Mouse (Mus musculus) intestine, embryonic 16.5 days (tissue): Measurements from ENCODE around the gene Prkag3. TPM values are rescaled to one million over a fixed set of nuclear protein-coding genes. Genes with fewer than 3 reads are reported as not detected.

Experiments
- ATAC-seq: fragments of 200-750 bp; cut with Nextera tagmentation; 2 replicates; pipeline ENCODE4 v1.8.0; 2017; ENCODE audit warnings: moderate TSS enrichment, moderate library complexity
- H3K27ac ChIP-seq: fragments of 300-500 bp; sonication (generic); 2 replicates; pipeline ENCODE4 v1.5.1; 2014; ENCODE audit warnings: mild to moderate bottlenecking, low read length
- H3K27me3 ChIP-seq: fragments of 300-500 bp; sonication (generic); replicated peaks from 2 replicates; pipeline ENCODE4 v1.6.1; 2014; ENCODE audit warnings: low read length, control low read depth, mixed read lengths; ENCODE audit not compliant: control insufficient read depth, insufficient read depth
- H3K36me3 ChIP-seq: fragments of 300-500 bp; sonication (generic); 2 replicates; pipeline ENCODE4 v1.6.1; 2014; ENCODE audit warnings: low read length, control low read depth; ENCODE audit not compliant: control insufficient read depth, insufficient read depth
- H3K4me1 ChIP-seq: fragments of 300-500 bp; sonication (generic); 2 replicates; pipeline ENCODE4 v1.6.1; 2014; ENCODE audit warnings: low read length, control low read depth, mixed read lengths; ENCODE audit not compliant: control insufficient read depth, insufficient read depth
- H3K4me2 ChIP-seq: fragments of 300-500 bp; sonication (generic); 2 replicates; pipeline ENCODE4 v1.6.1; 2014; ENCODE audit warnings: low read depth, low read length, control low read depth
- H3K4me3 ChIP-seq: fragments of 300-500 bp; sonication (generic); 2 replicates; pipeline ENCODE4 v1.5.1; 2014; ENCODE audit warnings: mild to moderate bottlenecking, low read length
- H3K9ac ChIP-seq: fragments of 300-500 bp; sonication (generic); 2 replicates; pipeline ENCODE4 v1.6.1; 2014; ENCODE audit warnings: low read depth, low read length
- H3K9me3 ChIP-seq: fragments of 300-500 bp; sonication (generic); 2 replicates; pipeline ENCODE4 v1.6.1; 2016; ENCODE audit warnings: low read length, control low read depth; ENCODE audit not compliant: control insufficient read depth
- WGBS: fragments of 180-500 bp; shearing (Covaris S2); extraction: QIAGEN DNeasy Blood & Tissue Kit; methylation state at CpG from one replicate; pipeline ENCODE4 v1.1.7; 2014; 5-methylcytosine and 5-hydroxymethylcytosine counted together
- polyA plus RNA-seq: library from polyadenylated mRNA; unstranded; fragments of >200 nt; fragmentation: Nextera tagmentation; extraction: Ambion mirVana; gene quantifications from 2 replicates; pipeline ENCODE4 v1.2.1, GENCODE M21; 2015

The Prkag3 gene
- polyA plus RNA-seq, 1 experiment from 2014 or later: 0.17 TPM

DNA sequence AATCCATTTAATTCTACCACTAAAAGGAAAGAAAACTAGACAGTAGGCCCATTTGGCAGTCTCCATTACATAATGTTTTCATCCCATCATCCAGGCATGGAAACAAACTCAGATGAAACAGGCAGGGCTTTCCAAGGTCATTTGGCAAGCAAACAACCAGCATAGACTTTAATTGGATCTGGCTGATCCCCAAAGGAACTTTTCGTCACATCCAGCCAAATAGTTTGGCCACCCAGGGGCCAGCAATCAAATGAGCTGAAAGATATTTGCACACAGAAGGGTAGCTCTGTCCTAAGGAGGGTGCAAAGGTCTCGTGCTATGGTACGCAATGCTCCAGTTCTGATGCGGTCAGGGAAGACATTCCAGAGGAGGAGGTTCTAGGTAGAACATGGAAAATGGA, 1.7 kb upstream of the Prkag3 start:
- Histone ChIP-seq H3K4me3 (no peak overlapping the region), H3K4me1 (0 out of 2 replicates have a peak, but pooled peaks cover 11% of the 10 kb centered on the region), H3K9me3 (no peaks in the 10 kb centered on the region), H3K27ac (no peak overlapping the region), H3K9ac (no peak overlapping the region), H3K27me3 (0 out of 2 replicates have a peak, but pooled peaks cover 8% of the 10 kb centered on the region), H3K4me2 (no peak overlapping the region), H3K36me3 (no peaks in the 10 kb centered on the region)
- WGBS: 73% methylated on average over 4 of the region's 4 CpGs
- no peak for ATAC-seq

DNA sequence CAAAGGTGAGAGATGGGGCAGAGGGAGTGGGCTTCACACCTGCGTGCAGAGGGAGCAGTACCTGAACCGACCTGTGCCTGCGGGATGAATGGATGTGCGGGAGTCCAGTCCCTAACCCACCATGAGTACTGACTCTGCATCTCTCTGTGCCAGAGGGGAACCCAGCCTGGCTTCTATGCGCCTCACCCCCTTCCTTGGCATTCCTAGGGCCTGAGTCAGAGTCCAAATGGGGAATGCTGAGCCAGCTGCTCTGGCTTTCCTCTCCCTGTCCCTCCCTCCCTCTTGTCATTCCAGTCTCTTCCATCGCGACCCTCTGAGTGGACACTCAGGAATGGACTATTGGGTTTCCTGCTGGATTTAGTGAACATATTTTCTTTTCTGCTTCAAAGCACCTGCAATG, 280 bp upstream of the Prkag3 start:
- Histone ChIP-seq H3K4me2 (peak overlapping the region; percentile 42), H3K9me3 (no peaks in the 10 kb centered on the region), H3K27me3 (0 out of 2 replicates have a peak, but pooled peaks cover 8% of the 10 kb centered on the region), H3K9ac (peak overlapping the region; percentile 15; the same call in 1 of the 2 replicates), H3K36me3 (no peaks in the 10 kb centered on the region), H3K4me1 (0 out of 2 replicates have a peak, but pooled peaks cover 11% of the 10 kb centered on the region), H3K4me3 (peak overlapping the region; percentile 17; the same call in 1 of the 2 replicates), H3K27ac (no peak overlapping the region)
- 61% methylated on average over 7 of the region's 7 CpGs for WGBS
- ATAC-seq: peak; percentile 62

DNA sequence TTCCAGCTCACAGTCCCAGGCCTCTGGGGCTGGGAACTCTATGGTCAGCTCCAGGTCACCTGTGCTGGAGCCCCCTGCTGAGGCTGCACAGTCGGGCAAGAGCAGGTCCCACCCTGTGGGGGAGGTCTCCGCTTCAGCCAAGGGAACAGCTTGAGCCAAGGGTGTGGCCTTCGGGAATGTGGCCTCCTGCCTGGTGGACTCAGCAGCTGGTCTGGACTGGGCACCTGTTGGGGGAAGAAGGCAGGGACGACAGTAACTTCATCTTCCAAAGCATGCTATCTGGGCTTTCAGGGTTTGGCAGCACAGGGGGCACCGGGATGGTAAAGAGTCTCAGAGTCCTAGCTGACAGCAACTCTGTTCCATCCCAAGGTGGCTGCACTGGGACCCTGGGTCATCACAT, 1.7 kb downstream of the Prkag3 start:
- ATAC-seq: no peak
- Histone ChIP-seq H3K4me1 (0 out of 2 replicates have a peak, but pooled peaks cover 11% of the 10 kb centered on the region), H3K4me3 (no peak overlapping the region), H3K36me3 (no peaks in the 10 kb centered on the region), H3K9ac (no peak overlapping the region), H3K27ac (no peak overlapping the region), H3K9me3 (no peaks in the 10 kb centered on the region), H3K4me2 (no peak overlapping the region), H3K27me3 (0 out of 2 replicates have a peak, but pooled peaks cover 8% of the 10 kb centered on the region)
- 62% methylated on average over 5 of the region's 5 CpGs for WGBS

DNA sequence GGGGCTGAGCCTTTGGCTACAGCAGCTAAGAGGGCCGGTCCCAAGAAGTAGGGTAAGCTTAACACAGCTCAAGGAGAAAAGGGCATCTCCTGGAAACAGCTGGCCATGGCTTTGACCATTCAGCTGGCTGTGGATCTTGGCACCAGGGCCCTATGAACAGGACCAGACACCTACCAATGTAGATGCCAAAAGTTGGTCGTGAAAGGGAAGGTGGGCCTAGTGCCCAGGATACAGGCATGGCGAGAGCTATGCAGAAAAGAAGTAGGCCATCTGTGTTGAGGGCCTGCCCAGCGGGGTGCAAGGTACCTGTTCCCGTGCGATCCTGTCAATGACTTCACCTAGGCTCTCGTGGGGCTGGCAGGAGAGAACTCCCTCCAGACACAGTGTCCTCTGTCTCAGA, 8.2 kb downstream of the Prkag3 start:
- no peak overlapping the region for H3K4me3 ChIP-seq
- no peak overlapping the region for H3K9ac ChIP-seq
- 75% methylated on average over 7 of the region's 7 CpGs for WGBS
- no peak overlapping the region for H3K27ac ChIP-seq
- H3K4me1 ChIP-seq: no peaks in the 10 kb centered on the region
- H3K9me3 ChIP-seq: no peaks in the 10 kb centered on the region
- no peaks in the 10 kb centered on the region for H3K27me3 ChIP-seq
- H3K36me3 ChIP-seq: no peaks in the 10 kb centered on the region
- ATAC-seq: no peak
- no peak overlapping the region for H3K4me2 ChIP-seq

DNA sequence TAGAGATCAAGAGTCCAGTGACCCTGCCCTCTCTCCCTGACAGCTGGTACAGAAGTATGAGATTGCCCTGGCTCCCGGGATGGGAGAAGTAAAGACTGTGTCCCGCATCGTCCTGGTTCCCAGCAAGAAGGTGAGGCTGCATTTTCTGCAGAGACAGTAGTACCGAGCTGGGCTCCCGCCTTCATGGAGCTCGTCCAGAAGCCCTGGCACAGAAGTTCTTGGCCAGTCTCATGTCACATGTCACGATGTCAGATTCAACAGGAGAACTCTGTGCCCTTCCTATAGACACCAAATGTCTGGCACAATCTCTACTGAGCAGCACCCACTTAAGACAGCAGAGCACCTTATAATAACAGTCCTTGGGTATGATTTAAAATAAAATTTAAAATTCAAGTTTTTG, 11.5 kb downstream of the Prkag3 start:
- Histone ChIP-seq H3K4me3 (no peak overlapping the region), H3K27ac (no peak overlapping the region), H3K9ac (no peak overlapping the region), H3K9me3 (no peaks in the 10 kb centered on the region), H3K27me3 (no peaks in the 10 kb centered on the region), H3K36me3 (no peaks in the 10 kb centered on the region), H3K4me1 (no peaks in the 10 kb centered on the region), H3K4me2 (no peak overlapping the region)
- no peak for ATAC-seq
- WGBS: 84% methylated on average over 7 of the region's 7 CpGs

DNA sequence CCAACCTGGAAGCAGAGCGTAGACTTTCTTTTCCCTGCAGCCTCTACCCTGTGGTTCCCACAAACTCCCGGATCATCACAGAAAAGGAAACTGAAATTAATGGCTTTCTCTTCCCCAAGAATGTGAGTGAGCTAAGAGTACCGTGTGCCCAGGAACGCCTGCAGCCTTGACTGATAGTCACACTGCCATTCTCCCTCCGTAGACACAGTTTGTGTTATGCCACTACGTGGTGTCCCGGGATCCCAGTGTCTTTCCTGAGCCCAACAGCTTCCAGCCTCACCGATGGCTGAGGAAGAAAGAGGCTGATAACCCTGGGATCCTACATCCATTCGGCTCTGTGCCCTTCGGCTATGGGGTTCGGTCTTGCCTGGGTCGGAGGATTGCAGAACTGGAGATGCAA, 12.0 kb downstream of the Prkag3 start:
- no peak for ATAC-seq
- no peak overlapping the region for H3K27ac ChIP-seq
- no peaks in the 10 kb centered on the region for H3K9me3 ChIP-seq
- H3K27me3 ChIP-seq: no peaks in the 10 kb centered on the region
- no peak overlapping the region for H3K9ac ChIP-seq
- H3K36me3 ChIP-seq: no peaks in the 10 kb centered on the region
- 84% methylated on average over 12 of the region's 12 CpGs for WGBS
- no peak overlapping the region for H3K4me3 ChIP-seq
- no peak overlapping the region for H3K4me2 ChIP-seq
- H3K4me1 ChIP-seq: no peaks in the 10 kb centered on the region

DNA sequence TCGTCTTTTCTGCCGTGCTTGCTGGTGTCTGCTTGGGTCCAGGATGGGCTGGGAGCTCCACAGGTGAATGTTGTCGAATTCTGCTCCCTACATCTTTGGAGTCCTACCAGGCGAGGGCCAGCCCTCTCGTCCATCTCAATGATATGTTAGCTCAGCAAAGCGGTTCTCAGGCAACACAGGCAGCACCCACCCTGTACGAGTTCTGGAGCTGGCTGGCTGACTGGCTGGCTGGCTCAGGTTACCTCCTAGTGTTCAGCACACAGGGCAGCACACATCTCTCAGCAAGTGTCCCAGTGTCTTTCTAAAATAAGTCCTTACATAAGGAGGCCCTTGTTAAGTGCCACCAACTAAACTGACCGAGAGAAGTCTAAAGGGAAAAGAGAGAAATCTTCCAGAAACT, 20.6 kb downstream of the Prkag3 start:
- H3K4me1 ChIP-seq: 0 out of 2 replicates have a peak, but pooled peaks cover 3% of the 10 kb centered on the region
- no peaks in the 10 kb centered on the region for H3K27me3 ChIP-seq
- no peak overlapping the region for H3K9ac ChIP-seq
- H3K4me3 ChIP-seq: no peak overlapping the region
- no peaks in the 10 kb centered on the region for H3K9me3 ChIP-seq
- no peak overlapping the region for H3K27ac ChIP-seq
- no peak for ATAC-seq
- H3K36me3 ChIP-seq: no peaks in the 10 kb centered on the region
- whole genome bisulfite sequencing: 68% methylated on average over 8 of the region's 8 CpGs
- H3K4me2 ChIP-seq: no peak overlapping the region

DNA sequence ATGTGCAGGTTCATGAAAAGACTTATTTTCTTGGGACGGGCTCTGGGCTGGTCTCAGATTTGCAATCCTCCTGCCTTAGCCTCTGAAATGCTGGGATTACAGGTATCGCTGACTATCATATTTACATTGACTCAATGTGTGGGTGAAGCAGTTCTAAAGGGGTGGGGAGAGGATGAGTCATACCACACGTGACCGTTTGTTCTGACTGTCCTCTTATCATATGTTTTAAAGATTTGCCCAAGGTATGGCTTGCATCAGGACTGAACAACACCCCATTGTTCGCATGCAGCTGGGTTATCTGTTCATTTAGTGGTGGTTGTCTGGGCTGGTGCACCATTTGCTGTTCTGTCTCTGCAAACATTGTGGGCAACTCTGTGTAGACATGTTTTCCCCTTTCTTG, 22.3 kb downstream of the Prkag3 start:
- H3K27ac ChIP-seq: peak overlapping the region; percentile 23; the same call in 1 of the 2 replicates
- 47% methylated on average over 5 of the region's 5 CpGs for WGBS
- H3K9me3 ChIP-seq: no peaks in the 10 kb centered on the region
- H3K4me2 ChIP-seq: no peak overlapping the region
- H3K4me1 ChIP-seq: 0 out of 2 replicates have a peak, but pooled peaks cover 3% of the 10 kb centered on the region
- no peak overlapping the region for H3K9ac ChIP-seq
- H3K27me3 ChIP-seq: no peaks in the 10 kb centered on the region
- ATAC-seq: peak; percentile 90
- H3K4me3 ChIP-seq: no peak overlapping the region
- no peaks in the 10 kb centered on the region for H3K36me3 ChIP-seq

DNA sequence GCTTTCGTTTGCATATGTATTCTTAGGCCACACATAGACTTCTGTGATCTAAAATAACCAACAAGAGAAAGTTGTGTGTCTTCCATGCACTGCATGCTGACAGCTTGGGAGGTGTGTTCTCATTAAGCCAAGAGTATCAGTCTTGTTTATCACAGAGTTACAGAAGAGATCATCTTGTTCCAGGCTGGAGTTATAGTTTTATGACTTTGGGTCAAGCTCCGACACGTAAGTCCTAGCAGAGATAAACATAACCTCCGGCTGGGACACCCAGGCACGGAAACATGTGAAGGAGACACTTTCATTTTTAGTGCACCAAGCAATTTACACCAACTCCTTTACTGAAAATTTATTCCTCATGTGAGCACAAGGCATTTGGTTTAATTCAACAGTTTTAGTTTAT, 22.9 kb downstream of the Prkag3 start:
- Histone ChIP-seq H3K27ac (peak overlapping the region; percentile 39; the same call in 1 of the 2 replicates), H3K4me2 (peak overlapping the region; percentile 18; the same call in 1 of the 2 replicates), H3K4me3 (no peak overlapping the region), H3K9me3 (no peaks in the 10 kb centered on the region), H3K27me3 (no peaks in the 10 kb centered on the region), H3K9ac (peak overlapping the region; percentile 27; the same call in 1 of the 2 replicates), H3K4me1 (0 out of 2 replicates have a peak, but pooled peaks cover 3% of the 10 kb centered on the region), H3K36me3 (no peaks in the 10 kb centered on the region)
- ATAC-seq: peak; percentile 77
- WGBS: 36% methylated on average over 5 of the region's 5 CpGs

DNA sequence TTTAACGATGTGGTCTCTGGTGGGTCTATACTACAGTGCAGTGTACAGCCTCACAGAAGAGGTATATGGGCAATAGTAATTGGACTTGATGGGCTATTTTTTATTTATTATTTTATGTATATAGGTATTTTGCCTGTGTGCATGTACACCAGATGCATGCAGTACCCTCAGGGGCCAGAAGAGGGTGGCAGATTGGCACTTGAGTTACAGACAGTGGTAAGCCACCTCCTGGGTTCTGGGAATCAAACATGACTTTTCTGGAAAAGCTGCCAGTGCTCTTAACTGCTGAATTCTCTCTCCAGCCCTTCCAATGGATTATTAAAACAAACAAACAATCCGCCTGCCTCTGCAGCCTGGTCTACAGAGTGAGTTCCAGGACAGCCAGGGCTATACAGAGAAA, 25.3 kb downstream of the Prkag3 start:
- no peak overlapping the region for H3K4me2 ChIP-seq
- H3K9ac ChIP-seq: no peak overlapping the region
- H3K27ac ChIP-seq: no peak overlapping the region
- 74% methylated on average over 2 of the region's 2 CpGs for WGBS
- no peaks in the 10 kb centered on the region for H3K36me3 ChIP-seq
- H3K9me3 ChIP-seq: no peaks in the 10 kb centered on the region
- no peaks in the 10 kb centered on the region for H3K27me3 ChIP-seq
- no peak for ATAC-seq
- H3K4me1 ChIP-seq: 0 out of 2 replicates have a peak, but pooled peaks cover 3% of the 10 kb centered on the region
- no peak overlapping the region for H3K4me3 ChIP-seq
